Mouse (Mus musculus): ENCODE measurements around the gene Olfr1220. TPM values are rescaled to one million over a fixed set of nuclear protein-coding genes. Genes with fewer than 3 reads are reported as not detected.

Gene Olfr1220
- total RNA-seq (2015; ENCODE audit: low replicate concordance), result not detected in 2 replicates
- not detected in 2 replicates for total RNA-seq (2017; ENCODE audit: low replicate concordance)

DNA sequence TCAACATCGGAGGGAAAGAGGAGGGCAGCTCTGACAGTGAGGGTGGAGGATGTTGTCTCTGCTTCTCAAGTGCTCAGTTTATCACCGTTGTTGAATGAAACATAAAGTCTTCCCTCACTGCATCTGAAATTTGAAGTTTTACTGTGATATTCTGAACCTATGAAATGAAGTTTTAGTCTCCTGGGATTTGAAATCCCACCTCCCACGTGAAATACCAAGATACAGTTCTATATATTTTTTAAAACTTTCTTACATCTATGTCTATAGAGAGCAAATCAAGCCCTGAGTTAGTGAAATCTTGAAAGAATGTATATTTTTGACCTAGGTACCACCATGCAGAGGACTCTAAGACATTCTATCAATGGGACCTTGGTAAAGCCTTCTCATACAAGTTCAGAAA lies at the start of gene Olfr1220:
Gene Olfr1220, minus strand, starts transcription at position 101 of the 400 bp plus-strand sequence.
- ATAC-seq (replicated peaks; ENCODE audit: low FRiP score, poor library complexity, severe bottlenecking), result no peak

DNA sequence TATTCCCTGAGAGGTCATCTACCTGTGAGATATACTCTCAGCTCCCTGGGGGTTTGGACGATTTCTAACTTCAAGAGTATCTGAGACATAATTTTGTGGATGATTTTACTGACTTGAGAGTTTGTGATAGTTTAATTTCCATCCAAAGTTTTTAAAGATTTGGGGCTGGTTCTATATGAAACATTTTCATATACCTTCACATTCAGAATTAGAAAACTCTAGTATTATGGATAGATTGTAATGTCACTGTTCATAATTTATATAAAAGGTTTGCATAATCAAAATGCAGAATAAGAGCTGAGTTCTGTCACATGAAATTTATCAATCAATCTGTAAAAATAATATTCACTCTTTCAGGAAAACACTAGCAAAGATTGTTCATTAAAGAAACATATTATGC lies 44.8 kb upstream of the Olfr1220 start, which contains the start of gene Olfr1223:
Gene Olfr1223, minus strand, starts transcription at position 101 of the 400 bp plus-strand sequence.
- no peak for ATAC-seq (replicated peaks; ENCODE audit: low FRiP score, poor library complexity, severe bottlenecking)

DNA sequence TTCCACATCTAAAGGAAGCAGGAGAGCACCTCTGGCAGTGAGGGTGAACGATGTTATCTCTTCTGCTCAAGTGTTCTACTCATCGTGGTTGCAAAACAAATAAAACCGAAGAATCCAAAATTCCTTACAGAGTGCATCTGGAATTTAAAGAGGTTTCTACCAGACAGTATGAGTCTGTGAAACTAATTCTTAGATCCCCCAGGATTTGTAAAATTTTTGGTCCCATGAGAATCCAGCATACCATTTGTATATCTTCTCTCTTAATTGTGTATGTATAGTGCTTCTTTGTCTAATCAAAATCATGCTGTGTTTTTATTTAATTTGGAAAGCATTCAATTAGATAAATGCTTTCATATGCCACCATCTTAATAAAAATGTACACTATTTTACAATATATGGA lies 26.3 kb upstream of the Olfr1220 start, which contains the start of gene Olfr1222:
Gene Olfr1222, minus strand, starts transcription at position 101 of the 400 bp plus-strand sequence.
- no peak for ATAC-seq (replicated peaks; ENCODE audit: low FRiP score, poor library complexity, severe bottlenecking)

DNA sequence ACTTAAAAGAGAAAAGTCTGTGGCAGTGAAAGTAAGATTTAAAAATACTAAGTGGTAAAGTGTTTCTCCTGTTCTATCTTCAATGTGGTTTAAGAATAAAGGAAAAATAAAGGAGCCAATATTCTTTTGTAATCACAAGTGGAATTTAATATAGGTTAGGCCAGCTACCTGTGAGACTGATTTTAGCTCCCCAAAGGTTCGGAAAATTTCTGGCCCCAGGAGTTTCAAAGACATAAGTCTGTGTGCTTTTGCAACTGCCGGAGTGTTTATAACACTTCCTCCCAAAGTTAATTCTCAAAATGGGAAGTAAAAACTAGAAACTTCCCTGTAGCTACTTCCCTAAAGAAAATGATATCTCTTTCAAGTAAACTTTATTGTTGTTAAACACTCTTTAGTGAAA lies 10.5 kb upstream of the Olfr1220 start, which contains the start of gene Olfr1221:
Gene Olfr1221, minus strand, starts transcription at position 101 of the 400 bp plus-strand sequence.
- ATAC-seq (replicated peaks; ENCODE audit: low FRiP score, poor library complexity, severe bottlenecking), result no peak

DNA sequence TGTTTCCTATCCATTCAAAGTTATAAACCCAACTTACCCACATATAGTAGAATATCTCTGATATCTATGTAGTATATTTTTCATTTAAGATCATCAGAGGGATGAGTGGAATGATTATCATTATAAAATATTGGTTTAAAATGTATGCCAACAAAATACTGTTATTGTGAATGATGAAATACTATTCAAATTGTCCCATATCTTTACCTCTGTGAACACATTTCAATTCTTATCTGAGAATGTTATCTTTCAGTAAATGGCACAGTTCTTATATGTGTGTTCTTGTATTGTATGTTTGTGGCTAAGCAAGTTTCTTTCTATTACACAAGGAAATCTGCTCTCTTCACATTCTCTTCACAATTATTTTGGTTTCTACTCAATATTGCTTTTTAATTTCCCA lies 984 bp downstream of the Olfr1220 start:
- no peak for ATAC-seq (replicated peaks; ENCODE audit: low FRiP score, poor library complexity, severe bottlenecking)

DNA sequence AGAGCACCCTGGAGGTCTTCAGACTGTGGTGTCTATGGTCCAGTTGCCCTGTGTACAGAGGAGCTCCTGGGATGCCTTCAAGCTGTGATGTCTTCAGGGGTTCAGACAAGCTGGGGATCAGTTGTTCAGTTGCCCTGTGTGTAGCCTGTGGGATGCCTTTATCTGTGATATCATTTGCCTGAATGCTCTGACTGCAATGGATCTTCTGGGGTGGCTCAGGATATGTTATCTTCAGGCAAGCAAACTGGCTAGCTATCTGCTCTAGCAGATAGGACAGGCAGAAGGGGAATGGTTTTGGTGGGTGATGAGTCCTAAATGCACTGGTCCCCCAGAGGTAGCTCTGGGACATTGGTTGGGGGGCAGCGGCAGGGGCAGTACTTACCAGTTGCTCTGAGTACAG lies 12.8 kb downstream of the Olfr1220 start:
- no peak for ATAC-seq (replicated peaks; ENCODE audit: low FRiP score, poor library complexity, severe bottlenecking)

DNA sequence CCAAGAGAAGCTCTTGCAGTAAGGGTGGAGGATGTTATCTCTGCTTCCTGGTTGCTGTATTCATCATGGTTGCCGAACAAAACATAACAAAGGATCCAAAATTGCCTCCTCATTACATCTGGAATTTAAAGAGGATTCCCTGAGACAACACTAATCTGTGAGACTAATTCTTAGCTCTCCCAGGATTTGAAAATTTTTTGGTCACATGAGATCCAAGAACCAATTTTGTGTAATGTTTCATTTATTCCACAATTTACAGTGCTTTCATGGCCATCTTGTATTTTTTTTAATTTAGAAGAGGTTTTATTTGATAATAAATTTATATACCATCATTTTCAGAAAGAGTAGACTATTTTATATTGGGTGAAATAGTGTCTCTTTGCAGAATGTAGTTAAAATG lies 23.2 kb downstream of the Olfr1220 start, which contains the start of gene Olfr1219:
Gene Olfr1219, minus strand, starts transcription at position 101 of the 400 bp plus-strand sequence.
- ATAC-seq (replicated peaks; ENCODE audit: low FRiP score, poor library complexity, severe bottlenecking), result no peak

DNA sequence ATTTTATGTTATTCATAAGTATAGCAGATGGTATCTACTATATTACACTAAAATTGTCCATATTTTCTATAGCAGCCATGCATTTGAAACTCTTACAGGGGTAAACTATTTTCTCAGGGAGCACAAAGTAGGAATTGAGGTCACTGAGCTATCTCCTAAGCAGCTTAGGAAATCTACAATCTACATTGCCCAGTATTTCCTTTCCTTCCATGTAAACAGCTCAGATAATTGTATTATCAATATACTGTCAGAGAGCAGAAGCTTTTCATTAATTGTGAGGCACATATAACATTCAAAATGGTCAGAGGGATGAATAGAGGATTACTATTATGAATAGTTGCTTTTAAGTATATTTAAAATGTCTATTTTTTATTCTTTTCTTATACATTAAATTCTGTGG lies 25.1 kb downstream of the Olfr1220 start:
- ATAC-seq (replicated peaks; ENCODE audit: low FRiP score, poor library complexity, severe bottlenecking), result no peak

DNA sequence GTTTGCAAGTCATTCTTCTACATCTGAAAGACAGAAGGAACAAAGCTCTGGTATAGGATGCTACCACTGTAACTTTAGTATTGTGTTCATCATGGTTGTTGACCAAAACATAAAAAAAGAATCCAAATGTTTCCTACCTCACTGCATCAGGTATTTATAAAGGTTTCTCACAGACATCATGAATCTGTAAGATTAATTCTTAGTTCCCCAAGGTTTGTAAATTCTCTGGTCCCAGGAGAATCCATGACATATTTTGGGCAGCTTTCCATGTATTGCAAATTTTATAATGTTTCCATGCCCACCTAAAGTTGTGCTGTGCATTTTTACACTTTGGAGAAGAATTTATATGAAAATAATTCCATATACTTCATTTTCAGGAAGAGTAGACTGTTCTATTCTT lies 45.5 kb downstream of the Olfr1220 start, which contains the start of gene Olfr1218:
Gene Olfr1218, minus strand, starts transcription at position 101 of the 400 bp plus-strand sequence.
- ATAC-seq (replicated peaks; ENCODE audit: low FRiP score, poor library complexity, severe bottlenecking), result no peak

Other genes starting within 250 kb of the Olfr1220 start
- not detected in 2 replicates for gene Olfr1206, start 243.6 kb downstream of the Olfr1220 start, total RNA-seq (2015; ENCODE audit: low replicate concordance)
- gene Olfr1206, start 243.6 kb downstream of the Olfr1220 start, total RNA-seq (2017; ENCODE audit: low replicate concordance), result not detected in 2 replicates
- gene Olfr1208, start 204.5 kb downstream of the Olfr1220 start, total RNA-seq (2015; ENCODE audit: low replicate concordance), result not detected in 2 replicates
- gene Olfr1208, start 204.5 kb downstream of the Olfr1220 start, total RNA-seq (2017; ENCODE audit: low replicate concordance), result not detected in 2 replicates
- not detected in 2 replicates for gene Olfr1209, start 191.7 kb downstream of the Olfr1220 start, total RNA-seq (2015; ENCODE audit: low replicate concordance)
- not detected in 2 replicates for gene Olfr1209, start 191.7 kb downstream of the Olfr1220 start, total RNA-seq (2017; ENCODE audit: low replicate concordance)
- not detected in 2 replicates for gene Olfr1211, start 168.7 kb downstream of the Olfr1220 start, total RNA-seq (2015; ENCODE audit: low replicate concordance)
- not detected in 2 replicates for gene Olfr1211, start 168.7 kb downstream of the Olfr1220 start, total RNA-seq (2017; ENCODE audit: low replicate concordance)
- gene Olfr1212, start 152.9 kb downstream of the Olfr1220 start, total RNA-seq (2015; ENCODE audit: low replicate concordance), result not detected in 2 replicates
- not detected in 2 replicates for gene Olfr1212, start 152.9 kb downstream of the Olfr1220 start, total RNA-seq (2017; ENCODE audit: low replicate concordance)
- not detected in 2 replicates for gene Gm13762, start 126.6 kb downstream of the Olfr1220 start, total RNA-seq (2015; ENCODE audit: low replicate concordance)
- gene Gm13762, start 126.6 kb downstream of the Olfr1220 start, total RNA-seq (2017; ENCODE audit: low replicate concordance), result not detected in 2 replicates
- gene Olfr1214, start 114.2 kb downstream of the Olfr1220 start, total RNA-seq (2015; ENCODE audit: low replicate concordance), result not detected in 2 replicates
- gene Olfr1214, start 114.2 kb downstream of the Olfr1220 start, total RNA-seq (2017; ENCODE audit: low replicate concordance), result not detected in 2 replicates
- not detected in 2 replicates for gene Olfr1215, start 99.9 kb downstream of the Olfr1220 start, total RNA-seq (2015; ENCODE audit: low replicate concordance)
- gene Olfr1215, start 99.9 kb downstream of the Olfr1220 start, total RNA-seq (2017; ENCODE audit: low replicate concordance), result not detected in 2 replicates
- gene Olfr1216, start 88.5 kb downstream of the Olfr1220 start, total RNA-seq (2015; ENCODE audit: low replicate concordance), result not detected in 2 replicates
- not detected in 2 replicates for gene Olfr1216, start 88.5 kb downstream of the Olfr1220 start, total RNA-seq (2017; ENCODE audit: low replicate concordance)
- gene Olfr1217, start 74.8 kb downstream of the Olfr1220 start, total RNA-seq (2015; ENCODE audit: low replicate concordance), result not detected in 2 replicates
- gene Olfr1217, start 74.8 kb downstream of the Olfr1220 start, total RNA-seq (2017; ENCODE audit: low replicate concordance), result not detected in 2 replicates
- not detected in 2 replicates for gene Olfr1218, start 45.6 kb downstream of the Olfr1220 start, total RNA-seq (2015; ENCODE audit: low replicate concordance)
- gene Olfr1218, start 45.6 kb downstream of the Olfr1220 start, total RNA-seq (2017; ENCODE audit: low replicate concordance), result not detected in 2 replicates
- gene Olfr1219, start 23.3 kb downstream of the Olfr1220 start, total RNA-seq (2015; ENCODE audit: low replicate concordance), result not detected in 2 replicates
- not detected in 2 replicates for gene Olfr1219, start 23.3 kb downstream of the Olfr1220 start, total RNA-seq (2017; ENCODE audit: low replicate concordance)
- not detected in 2 replicates for gene Olfr1221, start 10.4 kb upstream of the Olfr1220 start, total RNA-seq (2015; ENCODE audit: low replicate concordance)
- not detected in 2 replicates for gene Olfr1221, start 10.4 kb upstream of the Olfr1220 start, total RNA-seq (2017; ENCODE audit: low replicate concordance)
- not detected in 2 replicates for gene Olfr1222, start 26.2 kb upstream of the Olfr1220 start, total RNA-seq (2015; ENCODE audit: low replicate concordance)
- not detected in 2 replicates for gene Olfr1222, start 26.2 kb upstream of the Olfr1220 start, total RNA-seq (2017; ENCODE audit: low replicate concordance)
- not detected in 2 replicates for gene Olfr1223, start 44.7 kb upstream of the Olfr1220 start, total RNA-seq (2015; ENCODE audit: low replicate concordance)
- not detected in 2 replicates for gene Olfr1223, start 44.7 kb upstream of the Olfr1220 start, total RNA-seq (2017; ENCODE audit: low replicate concordance)
- not detected in 2 replicates for gene Olfr1224-ps1, start 57.3 kb upstream of the Olfr1220 start, total RNA-seq (2015; ENCODE audit: low replicate concordance)
- not detected in 2 replicates for gene Olfr1224-ps1, start 57.3 kb upstream of the Olfr1220 start, total RNA-seq (2017; ENCODE audit: low replicate concordance)
- gene Olfr1225, start 67.8 kb upstream of the Olfr1220 start, total RNA-seq (2015; ENCODE audit: low replicate concordance), result not detected in 2 replicates
- not detected in 2 replicates for gene Olfr1225, start 67.8 kb upstream of the Olfr1220 start, total RNA-seq (2017; ENCODE audit: low replicate concordance)
- gene Olfr1226, start 93.2 kb upstream of the Olfr1220 start, total RNA-seq (2015; ENCODE audit: low replicate concordance), result not detected in 2 replicates
- not detected in 2 replicates for gene Olfr1226, start 93.2 kb upstream of the Olfr1220 start, total RNA-seq (2017; ENCODE audit: low replicate concordance)
- not detected in 2 replicates for gene Olfr1228, start 147.2 kb upstream of the Olfr1220 start, total RNA-seq (2015; ENCODE audit: low replicate concordance)
- not detected in 2 replicates for gene Olfr1228, start 147.2 kb upstream of the Olfr1220 start, total RNA-seq (2017; ENCODE audit: low replicate concordance)
- not detected in 2 replicates for gene Olfr1229, start 181.2 kb upstream of the Olfr1220 start, total RNA-seq (2015; ENCODE audit: low replicate concordance)
- not detected in 2 replicates for gene Olfr1229, start 181.2 kb upstream of the Olfr1220 start, total RNA-seq (2017; ENCODE audit: low replicate concordance)
- gene Olfr1230, start 190.4 kb upstream of the Olfr1220 start, total RNA-seq (2015; ENCODE audit: low replicate concordance), result not detected in 2 replicates
- gene Olfr1230, start 190.4 kb upstream of the Olfr1220 start, total RNA-seq (2017; ENCODE audit: low replicate concordance), result not detected in 2 replicates
- gene Olfr1231, start 200.2 kb upstream of the Olfr1220 start, total RNA-seq (2015; ENCODE audit: low replicate concordance), result not detected in 2 replicates
- gene Olfr1231, start 200.2 kb upstream of the Olfr1220 start, total RNA-seq (2017; ENCODE audit: low replicate concordance), result not detected in 2 replicates
- gene Olfr1232, start 222.8 kb upstream of the Olfr1220 start, total RNA-seq (2015; ENCODE audit: low replicate concordance), result not detected in 2 replicates
- gene Olfr1232, start 222.8 kb upstream of the Olfr1220 start, total RNA-seq (2017; ENCODE audit: low replicate concordance), result not detected in 2 replicates
- gene Olfr1233, start 235.6 kb upstream of the Olfr1220 start, total RNA-seq (2015; ENCODE audit: low replicate concordance), result not detected in 2 replicates
- not detected in 2 replicates for gene Olfr1233, start 235.6 kb upstream of the Olfr1220 start, total RNA-seq (2017; ENCODE audit: low replicate concordance)